Mouse (Mus musculus): ENCODE results near the gene Pde4d. TPM values are rescaled to one million over a fixed set of nuclear protein-coding genes. Genes with fewer than 3 reads are reported as not detected.

Gene Pde4d
- polyA plus RNA-seq, 1 experiment from 2014 or later = 13.0 TPM

DNA sequence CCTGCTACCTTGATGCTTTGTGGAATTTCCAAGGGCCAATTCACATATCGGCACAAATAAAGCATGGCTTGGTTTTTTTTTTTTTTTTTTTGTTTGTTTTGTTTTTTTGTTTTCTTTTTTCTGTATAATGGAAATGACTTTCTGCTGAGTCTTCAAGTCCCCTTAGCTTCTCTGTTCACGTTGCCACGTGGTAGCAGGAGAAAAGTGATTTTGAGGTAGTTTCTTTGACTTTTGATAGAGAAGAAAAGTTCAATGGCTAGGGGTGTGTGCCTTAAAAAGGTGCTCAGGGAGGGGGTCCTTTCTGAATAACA lies 1235.2 kb downstream of the Pde4d start:
- Histone ChIP-seq H3K27me3 (ENCODE audit: control insufficient read depth, insufficient read depth, low read length) (no peaks in the 10 kb centered on the region), H3K9me3 (ENCODE audit: control insufficient read depth, low read length) (no peaks in the 10 kb centered on the region), H3K4me1 (replicated peaks; ENCODE audit: control insufficient read depth, insufficient read depth) (0 out of 2 replicates have a peak, but pooled peaks cover 2% of the 10 kb centered on the region), H3K27ac (replicated peaks) (no peak overlapping the region), H3K36me3 (ENCODE audit: control insufficient read depth, insufficient read depth, low read length) (no peaks in the 10 kb centered on the region), H3K4me2 (replicated peaks; ENCODE audit: low read depth) (peak overlapping the region; percentile 62), H3K9ac (ENCODE audit: low read length) (peak overlapping the region; percentile 59; the same call in 1 of the 2 replicates), H3K4me3 (ENCODE audit: low read depth, low read length) (peak overlapping the region; percentile 60)
- TF ChIP-seq EP300 (optimal IDR thresholded peaks at IDR 0.05) (no peak), CTCF (IDR thresholded peaks at IDR 0.05; ENCODE audit: low read depth) (no peak)
- WGBS = 54% methylated on average over 3 of the region's 3 CpGs
- ATAC-seq (ENCODE audit: low FRiP score, low TSS enrichment) = no peak
- DNase-seq (ENCODE audit: low spot score) = no peak

DNA sequence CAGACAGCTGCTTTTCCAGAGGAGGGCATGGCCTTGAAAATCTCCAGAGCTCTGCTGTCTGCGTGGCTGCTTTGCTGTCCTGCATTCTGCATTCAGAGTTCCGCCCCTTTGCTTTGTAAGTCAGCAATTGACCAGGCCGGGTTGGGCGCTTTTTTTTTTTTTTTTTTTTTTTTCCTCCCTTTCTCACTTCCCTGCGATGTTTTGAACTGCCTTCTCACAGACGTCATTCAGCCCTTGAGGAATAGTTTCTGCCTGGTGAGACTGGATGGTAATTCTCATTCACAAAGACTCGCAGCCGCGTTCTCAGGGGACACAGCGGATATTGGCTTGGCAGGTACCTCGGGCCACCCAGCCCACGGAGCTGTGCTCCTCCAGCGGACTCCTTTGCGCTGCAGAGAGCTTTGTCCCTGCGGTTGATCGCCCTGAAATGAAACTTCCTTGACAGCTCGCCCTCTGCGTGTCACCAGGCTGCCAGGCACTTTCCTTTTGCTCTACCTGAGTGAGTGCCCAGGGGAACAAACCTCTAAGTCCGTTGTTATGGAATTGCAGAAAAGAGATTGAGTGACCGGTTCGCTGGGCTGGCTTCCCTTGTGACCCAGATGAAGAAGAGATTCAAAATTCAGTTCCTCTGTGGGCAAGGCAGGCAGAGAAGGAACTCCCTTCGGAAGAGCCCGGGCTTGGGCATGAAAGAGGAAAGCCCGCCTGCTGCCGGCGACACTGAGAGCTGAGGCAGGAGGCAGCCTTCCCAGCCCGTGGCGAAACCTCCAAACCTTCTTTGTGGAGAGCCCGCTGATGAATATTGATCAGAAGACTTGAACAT lies 1235.8 kb downstream of the Pde4d start:
- H3K9ac ChIP-seq (ENCODE audit: low read length) = peak overlapping the region; percentile 59
- H3K9me3 ChIP-seq (ENCODE audit: control insufficient read depth, low read length) = no peaks in the 10 kb centered on the region
- H3K4me1 ChIP-seq (replicated peaks; ENCODE audit: control insufficient read depth, insufficient read depth) = 0 out of 2 replicates have a peak, but pooled peaks cover 2% of the 10 kb centered on the region
- no peaks in the 10 kb centered on the region for H3K36me3 ChIP-seq (ENCODE audit: control insufficient read depth, insufficient read depth, low read length)
- TF ChIP-seq EP300 (optimal IDR thresholded peaks at IDR 0.05) (no peak), CTCF (IDR thresholded peaks at IDR 0.05; ENCODE audit: low read depth) (peak; percentile 35; the same call in 1 of the 2 replicates)
- WGBS = 4% methylated on average over 29 of the region's 29 CpGs
- H3K27me3 ChIP-seq (ENCODE audit: control insufficient read depth, insufficient read depth, low read length) = no peaks in the 10 kb centered on the region
- H3K27ac ChIP-seq (replicated peaks) = peak overlapping the region; percentile 85
- DNase-seq (ENCODE audit: low spot score) (peak; percentile 62), ATAC-seq (ENCODE audit: low FRiP score, low TSS enrichment) (peak; percentile 76)
- H3K4me3 ChIP-seq (ENCODE audit: low read depth, low read length) = peak overlapping the region; percentile 60
- peak overlapping the region; percentile 62 for H3K4me2 ChIP-seq (replicated peaks; ENCODE audit: low read depth)

GRCm38 (mm10) chr13:109686116-109686876 lies 1236.5 kb downstream of the Pde4d start:
- Histone ChIP-seq H3K36me3 (ENCODE audit: control insufficient read depth, insufficient read depth, low read length) (no peaks in the 10 kb centered on the region), H3K4me1 (replicated peaks; ENCODE audit: control insufficient read depth, insufficient read depth) (0 out of 2 replicates have a peak, but pooled peaks cover 2% of the 10 kb centered on the region), H3K9me3 (ENCODE audit: control insufficient read depth, low read length) (no peaks in the 10 kb centered on the region), H3K4me3 (ENCODE audit: low read depth, low read length) (peak overlapping the region; percentile 60), H3K9ac (ENCODE audit: low read length) (peak overlapping the region; percentile 59), H3K27ac (replicated peaks) (peak overlapping the region; percentile 85), H3K4me2 (replicated peaks; ENCODE audit: low read depth) (peak overlapping the region; percentile 62), H3K27me3 (ENCODE audit: control insufficient read depth, insufficient read depth, low read length) (no peaks in the 10 kb centered on the region)
- no peak for ATAC-seq (ENCODE audit: low FRiP score, low TSS enrichment)
- DNase-seq (ENCODE audit: low spot score) = no peak
- WGBS = 19% methylated on average over 4 of the region's 4 CpGs
- TF ChIP-seq EP300 (optimal IDR thresholded peaks at IDR 0.05) (no peak), CTCF (IDR thresholded peaks at IDR 0.05; ENCODE audit: low read depth) (no peak)

- no peak for DNase-seq (ENCODE audit: low spot score)
- TF ChIP-seq EP300 (optimal IDR thresholded peaks at IDR 0.05) = no peak
- TF ChIP-seq CTCF (IDR thresholded peaks at IDR 0.05; ENCODE audit: low read depth) = no peak
- no peak for ATAC-seq (ENCODE audit: low FRiP score, low TSS enrichment)
- H3K4me3 ChIP-seq (ENCODE audit: low read depth, low read length) = 0 out of 2 replicates have a peak overlapping the region, but pooled peaks have one; percentile 4
- H3K36me3 ChIP-seq (ENCODE audit: control insufficient read depth, insufficient read depth, low read length) = no peaks in the 10 kb centered on the region
- no peak overlapping the region for H3K27ac ChIP-seq (replicated peaks)
- no peak overlapping the region for H3K9ac ChIP-seq (ENCODE audit: low read length)
- H3K4me1 ChIP-seq (replicated peaks; ENCODE audit: control insufficient read depth, insufficient read depth) = 0 out of 2 replicates have a peak, but pooled peaks cover 2% of the 10 kb centered on the region
- no peaks in the 10 kb centered on the region for H3K27me3 ChIP-seq (ENCODE audit: control insufficient read depth, insufficient read depth, low read length)
- WGBS = 43% methylated on average over 3 of the region's 3 CpGs
- H3K4me2 ChIP-seq (replicated peaks; ENCODE audit: low read depth) = peak overlapping the region; percentile 30
- no peaks in the 10 kb centered on the region for H3K9me3 ChIP-seq (ENCODE audit: control insufficient read depth, low read length)
Observed at GRCm38 (mm10) chr13:109686906-109687305, 1237.2 kb downstream of the Pde4d start.

GRCm38 (mm10) chr13:109688195-109688594 lies 1238.4 kb downstream of the Pde4d start:
- 76% methylated on average over 2 of the region's 2 CpGs for WGBS
- no peaks in the 10 kb centered on the region for H3K9me3 ChIP-seq (ENCODE audit: control insufficient read depth, low read length)
- H3K9ac ChIP-seq (ENCODE audit: low read length) = no peak overlapping the region
- no peak for DNase-seq (ENCODE audit: low spot score)
- H3K36me3 ChIP-seq (ENCODE audit: control insufficient read depth, insufficient read depth, low read length) = no peaks in the 10 kb centered on the region
- no peak overlapping the region for H3K4me3 ChIP-seq (ENCODE audit: low read depth, low read length)
- H3K27ac ChIP-seq (replicated peaks) = no peak overlapping the region
- 0 out of 2 replicates have a peak, but pooled peaks cover 2% of the 10 kb centered on the region for H3K4me1 ChIP-seq (replicated peaks; ENCODE audit: control insufficient read depth, insufficient read depth)
- ATAC-seq (ENCODE audit: low FRiP score, low TSS enrichment) = no peak
- no peaks in the 10 kb centered on the region for H3K27me3 ChIP-seq (ENCODE audit: control insufficient read depth, insufficient read depth, low read length)
- TF ChIP-seq EP300 (optimal IDR thresholded peaks at IDR 0.05) (no peak), CTCF (IDR thresholded peaks at IDR 0.05; ENCODE audit: low read depth) (no peak)
- no peak overlapping the region for H3K4me2 ChIP-seq (replicated peaks; ENCODE audit: low read depth)

Data from stomach, postnatal 0 days (tissue).